Mouse (Mus musculus): ENCODE results near the gene Ggt1.

Ggt1 gene

GRCm38 (mm10) chr10:75633048-75633447, 71.6 kb downstream of the Ggt1 start:
- DNase-seq (ENCODE audit: low spot score), result no peak

GRCm38 (mm10) chr10:75633576-75634139, 72.3 kb downstream of the Ggt1 start:
- DNase-seq (ENCODE audit: low spot score), result no peak

GRCm38 (mm10) chr10:75634610-75635009, 73.2 kb downstream of the Ggt1 start:
- DNase-seq (ENCODE audit: low spot score), result no peak

- DNase-seq (ENCODE audit: low spot score), result no peak
These were observed 73.8 kb downstream of the Ggt1 start for GRCm38 (mm10) chr10:75635019-75635692.

- peak; percentile 80 for DNase-seq (ENCODE audit: low spot score)
These were observed 74.3 kb downstream of the Ggt1 start for GRCm38 (mm10) chr10:75635693-75636055.

Measured in spleen, adult 12 weeks (tissue).